Mouse (Mus musculus) spleen, postnatal 4 days (tissue): ENCODE results near the gene Ctcf.
A peak's percentile ranks its signal among the peaks of the same experiment; 100 is the strongest.

Experiments used
- DNase-seq, 2 experiments: peaks; one replicate each; pipeline ENCODE4 v3.0.0; 2022; ENCODE audit warnings: low spot score in 2 of 2

Gene Ctcf

DNA sequence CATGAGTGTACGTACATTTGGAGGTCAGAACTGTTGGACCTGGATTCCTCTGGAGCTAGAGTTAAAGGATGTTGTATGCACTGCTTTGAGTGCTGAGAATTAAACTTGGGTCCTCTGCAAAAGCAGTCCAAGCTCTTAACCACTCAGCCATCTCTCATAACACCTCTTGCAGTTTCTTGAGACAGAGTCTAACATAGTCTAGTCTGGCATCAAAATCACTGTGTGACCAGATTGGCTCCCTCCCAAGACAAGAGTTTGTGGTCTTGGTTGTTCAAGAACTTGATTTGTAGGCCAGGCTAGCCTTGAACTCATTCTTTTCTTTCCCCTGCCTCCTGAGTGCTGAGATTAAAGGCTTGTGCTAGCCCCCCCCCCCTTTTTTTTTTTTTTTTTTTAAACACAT, 12.6 kb downstream of the Ctcf start:
- no peak for DNase-seq

DNA sequence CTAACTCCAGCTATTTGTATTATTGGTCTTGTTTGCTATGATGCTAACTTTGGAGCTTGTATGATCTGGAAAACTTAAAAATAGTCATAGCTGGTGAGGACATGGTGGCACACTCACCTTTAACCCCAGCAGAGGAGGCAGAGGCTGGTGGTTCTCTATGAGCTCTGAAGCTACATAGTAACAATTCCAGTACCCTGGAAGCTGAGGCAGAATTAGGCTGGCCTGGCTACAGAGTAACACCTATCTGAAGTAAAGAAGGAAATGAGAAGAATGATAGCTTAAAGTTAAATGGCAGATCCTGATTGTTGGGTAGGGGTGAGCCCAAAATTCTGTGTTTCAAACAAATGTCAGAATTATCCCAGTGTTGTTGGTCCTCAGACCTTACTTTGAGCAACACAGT, 21.3 kb downstream of the Ctcf start:
- DNase-seq: no peak

DNA sequence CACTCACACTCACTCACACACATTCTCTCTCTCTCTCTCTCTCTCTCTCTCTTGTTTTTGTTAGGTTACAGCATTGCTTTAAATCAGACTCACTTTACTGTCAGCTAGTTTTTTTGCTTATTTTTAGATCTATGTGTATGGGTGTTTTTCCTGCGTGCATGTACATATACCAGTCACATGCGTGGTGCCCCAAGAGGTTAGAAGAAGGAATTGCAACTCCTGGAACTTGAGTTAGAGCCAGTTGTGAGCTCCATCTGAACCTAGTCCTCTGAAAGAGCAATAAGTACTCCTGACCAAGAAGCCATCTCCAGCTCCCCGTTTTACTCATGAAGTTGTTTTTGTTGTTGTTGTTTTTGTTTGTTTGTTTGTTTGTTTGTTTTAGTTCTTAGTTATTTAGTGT, 24.8 kb downstream of the Ctcf start:
- no peak for DNase-seq

DNA sequence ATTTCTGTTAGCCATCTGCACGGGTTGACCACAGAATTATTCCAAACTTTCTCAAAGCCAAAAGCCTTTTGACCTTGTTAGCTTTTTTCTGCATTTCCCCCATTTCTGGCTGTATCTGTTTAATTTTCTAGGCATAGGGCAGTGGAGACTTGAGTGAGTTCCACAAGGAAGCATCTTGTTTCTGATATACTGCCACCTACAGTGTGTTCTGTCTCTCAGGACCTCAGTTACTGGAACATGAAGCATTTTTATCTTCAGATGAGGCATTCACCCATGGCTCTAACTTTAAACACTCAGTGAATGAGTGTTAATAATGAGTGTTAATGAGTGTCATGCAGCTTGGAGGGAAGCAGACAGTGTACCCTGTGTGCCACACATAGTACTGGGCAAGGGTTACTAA, 41.5 kb downstream of the Ctcf start:
- no peak for DNase-seq

DNA sequence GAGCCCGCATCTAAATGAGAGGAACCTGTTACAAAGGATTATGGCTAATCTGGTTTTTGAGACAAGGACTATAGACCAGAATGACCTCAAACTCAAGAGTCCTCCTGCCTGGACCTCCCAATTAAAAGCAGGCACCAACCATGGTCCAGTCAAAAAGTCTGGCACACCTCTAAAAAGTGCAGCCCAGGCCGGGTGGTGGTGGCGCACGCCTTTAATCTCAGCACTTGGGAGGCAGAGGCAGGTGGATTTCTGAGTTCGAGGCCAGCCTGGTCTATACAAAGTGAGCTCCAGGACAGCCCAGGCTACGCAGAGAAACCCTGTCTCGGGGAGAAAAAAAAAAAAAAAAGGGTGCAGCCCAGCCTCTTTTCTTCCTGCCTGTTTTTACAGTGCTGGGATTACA, 49.0 kb downstream of the Ctcf start:
- DNase-seq: peak in 1 of 2 experiments; percentile 58

DNA sequence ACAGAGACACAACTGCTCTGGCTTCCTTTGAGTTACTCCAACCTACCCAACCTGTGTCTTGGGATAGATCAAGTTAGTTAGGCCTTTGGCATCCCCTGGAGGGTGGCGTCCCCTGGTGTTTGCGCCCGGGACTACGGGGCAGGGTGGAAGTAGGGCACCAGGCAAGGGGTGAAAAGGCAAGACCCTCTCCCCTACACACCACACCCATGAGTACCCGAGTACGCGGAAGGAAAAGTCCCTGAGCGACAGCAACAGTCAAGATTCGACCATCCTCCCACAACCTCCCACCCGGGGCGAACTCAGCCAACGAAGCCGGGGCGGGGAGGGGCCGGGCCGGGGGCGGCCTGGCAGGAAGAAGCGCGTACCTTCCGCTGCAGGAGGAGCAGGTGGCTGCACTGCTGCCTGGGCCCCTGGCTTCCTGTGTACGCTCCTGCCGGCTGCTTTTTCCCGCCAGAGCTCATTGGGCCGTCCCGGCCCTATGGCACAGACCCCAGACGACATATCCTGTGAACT, 49.5 kb downstream of the Ctcf start, which contains the start of gene Carmil2:
Gene Carmil2, plus strand, starts transcription at position 479 of the 513 bp plus-strand sequence.
- peak; percentile 84 to 92 for DNase-seq

DNA sequence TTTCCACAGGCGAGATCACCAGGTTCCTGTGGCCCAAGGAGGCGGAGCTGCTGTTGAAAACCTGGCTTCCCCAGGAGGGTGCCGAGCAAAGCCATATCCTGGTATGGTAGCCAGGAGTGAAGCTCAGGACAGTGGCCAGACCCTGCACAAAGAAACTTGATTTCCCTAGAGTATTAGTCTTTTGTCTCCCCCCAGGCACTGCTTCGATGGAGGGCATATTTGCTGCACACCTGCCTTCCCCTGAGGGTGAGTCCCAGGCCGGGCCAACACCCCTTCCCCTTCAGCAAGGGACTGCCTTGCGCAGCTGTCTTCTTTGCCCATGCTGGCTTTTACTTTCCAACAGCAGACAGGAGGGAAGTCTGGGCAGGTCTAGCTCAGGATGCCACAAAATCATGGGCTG, 50.2 kb downstream of the Ctcf start:
- peak in 1 of 2 experiments; percentile 69 for DNase-seq

DNA sequence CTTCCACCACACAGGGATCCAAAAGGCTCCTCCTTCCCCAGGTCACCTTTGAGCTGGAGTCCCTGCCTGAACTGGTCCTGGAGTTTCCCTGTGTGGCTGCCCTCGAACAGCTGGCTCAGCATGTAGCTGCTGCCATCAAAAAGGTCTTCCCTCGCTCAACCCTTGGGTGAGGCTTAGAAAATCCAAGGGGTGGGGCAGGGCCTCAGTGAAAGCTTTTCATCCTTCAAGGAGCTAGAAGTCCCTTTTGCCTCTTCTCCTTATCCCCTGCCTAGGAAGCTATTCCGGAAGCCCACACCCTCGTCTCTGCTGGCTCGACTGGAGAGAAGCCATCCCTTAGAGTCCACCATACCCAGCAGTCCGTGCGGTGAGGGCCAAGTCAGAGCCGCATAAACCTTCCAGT, 51.1 kb downstream of the Ctcf start:
- peak in 1 of 2 experiments; percentile 60 for DNase-seq

DNA sequence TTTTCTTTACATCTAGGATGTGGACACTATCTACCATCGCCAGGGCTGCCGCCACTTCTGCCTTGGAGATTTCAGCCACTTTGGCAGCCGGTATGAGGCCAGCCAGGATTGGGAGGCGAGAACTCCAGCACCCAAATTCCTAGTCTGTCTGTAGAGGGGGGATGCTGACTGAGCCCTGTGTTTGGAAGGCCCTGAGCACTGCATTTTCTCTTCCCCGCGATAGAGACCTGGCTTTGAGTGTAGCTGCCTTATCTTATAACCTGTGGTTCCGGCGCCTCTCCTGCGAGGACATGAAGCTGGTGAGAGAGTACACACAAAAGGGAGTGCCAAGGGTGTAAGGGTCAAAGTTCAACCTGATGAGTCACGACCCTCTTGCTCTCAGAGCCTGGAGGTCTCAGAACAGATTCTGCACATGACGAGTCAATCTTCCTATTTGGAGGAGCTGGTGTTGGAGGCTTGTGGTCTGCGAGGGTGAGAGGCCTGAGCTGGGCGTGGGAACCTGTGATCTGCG, 51.9 kb downstream of the Ctcf start:
- peak in 1 of 2 experiments; percentile 61 for DNase-seq

DNA sequence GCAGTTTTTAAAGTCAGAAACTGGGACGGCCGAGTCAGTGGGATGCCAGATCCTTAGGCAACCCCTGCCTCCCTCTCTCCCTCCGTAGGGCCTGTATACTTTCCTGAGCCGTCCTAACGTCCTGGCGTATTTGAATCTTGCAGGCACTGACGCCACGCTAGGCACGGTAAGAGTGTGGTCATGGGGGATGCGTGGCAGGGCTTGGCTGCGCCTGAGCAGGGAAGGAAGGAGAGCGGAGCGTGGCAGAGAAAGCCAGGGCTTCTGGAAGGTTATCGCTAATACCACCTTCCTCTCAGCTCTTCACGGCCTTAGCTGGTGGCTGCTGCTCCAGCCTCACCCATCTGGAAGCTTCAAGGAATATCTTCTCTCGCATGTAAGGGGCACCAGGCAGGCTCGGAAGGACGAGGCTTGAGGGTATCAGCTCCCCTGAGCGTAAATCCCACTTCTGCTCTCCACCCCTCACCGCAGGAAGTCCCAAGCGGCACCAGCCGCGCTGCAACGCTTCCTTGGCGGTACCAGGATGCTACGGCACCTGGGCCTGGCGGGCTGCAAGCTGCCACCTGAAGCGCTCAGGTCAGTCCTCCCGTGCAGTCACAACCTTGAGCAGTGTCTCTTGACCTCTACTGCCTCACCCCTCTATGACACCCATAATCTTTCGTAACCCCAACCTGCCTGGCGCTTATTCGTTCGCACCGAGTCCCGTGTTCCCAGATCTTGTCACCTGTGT, 53.1 kb downstream of the Ctcf start:
- peak in 1 of 2 experiments; percentile 59 for DNase-seq

DNA sequence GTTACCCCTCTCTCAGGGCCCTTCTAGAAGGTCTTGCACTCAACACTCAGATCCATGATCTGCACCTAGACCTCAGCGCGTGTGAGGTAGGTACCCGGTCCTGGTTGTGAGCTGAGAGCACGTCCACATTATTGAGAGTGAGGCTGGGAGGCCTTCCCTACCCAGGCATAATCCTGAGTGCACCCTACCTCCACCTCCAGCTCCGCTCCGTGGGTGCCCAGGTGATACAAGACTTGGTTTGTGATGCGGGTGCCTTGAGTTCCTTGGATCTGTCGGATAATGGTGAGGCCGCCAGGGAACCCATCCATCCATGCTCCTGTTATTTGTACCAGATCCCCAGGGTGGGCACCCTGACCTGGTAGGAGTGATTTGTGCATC, 53.6 kb downstream of the Ctcf start:
- peak in 1 of 2 experiments; percentile 59 for DNase-seq

DNA sequence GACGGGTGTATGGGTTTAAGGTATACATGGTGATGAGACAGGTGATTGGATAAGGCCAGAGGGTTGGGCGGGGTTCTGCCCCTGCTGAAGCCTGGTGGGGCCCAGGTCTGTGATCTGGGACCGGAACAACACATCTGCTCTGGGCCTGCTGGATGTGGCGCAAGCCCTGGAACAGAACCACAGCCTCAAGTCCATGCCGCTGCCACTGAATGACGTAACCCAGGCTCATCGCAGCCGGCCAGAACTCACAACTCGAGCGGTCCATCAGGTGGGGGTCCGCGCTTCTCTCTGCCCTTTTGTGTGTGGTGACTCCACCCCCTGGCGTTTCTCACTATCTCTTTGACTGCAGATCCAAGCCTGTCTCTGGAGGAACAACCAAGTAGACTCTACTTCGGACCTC, 54.6 kb downstream of the Ctcf start:
- peak in 1 of 2 experiments; percentile 59 for DNase-seq

DNA sequence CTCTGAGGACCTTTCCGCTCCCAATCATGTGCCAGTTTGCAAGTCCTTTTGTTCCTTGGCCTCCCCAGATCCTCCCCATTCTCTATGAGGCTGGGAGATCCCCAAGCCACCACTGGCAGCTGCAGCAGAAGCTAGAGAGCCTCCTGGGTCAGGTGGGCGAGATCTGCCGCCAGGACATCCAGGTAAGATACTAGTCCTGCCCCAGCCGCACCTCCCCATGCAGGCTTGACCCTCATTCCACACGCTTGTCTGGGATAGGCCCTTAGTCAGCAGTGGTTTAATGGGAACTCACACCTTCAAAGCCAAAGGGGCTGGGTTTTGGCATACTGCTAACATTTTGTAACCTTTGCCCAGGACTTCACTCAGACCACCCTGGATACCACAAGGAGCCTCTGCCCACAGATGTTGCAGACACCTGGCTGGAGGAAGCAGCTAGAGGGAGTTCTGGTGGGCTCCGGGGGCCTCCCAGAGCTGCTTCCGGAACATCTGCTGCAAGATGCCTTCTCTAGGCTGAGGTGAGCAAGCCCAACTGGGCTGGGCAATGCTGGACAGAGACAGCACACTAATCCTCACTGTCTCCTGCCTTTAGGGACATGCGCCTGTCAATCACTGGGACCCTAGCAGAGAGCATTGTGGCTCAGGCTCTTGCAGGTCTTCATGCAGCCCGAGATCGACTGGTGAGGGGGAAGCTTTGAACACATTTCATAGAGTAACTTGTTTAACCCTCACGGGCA, 56.2 kb downstream of the Ctcf start:
- DNase-seq: peak in 1 of 2 experiments; percentile 61

DNA sequence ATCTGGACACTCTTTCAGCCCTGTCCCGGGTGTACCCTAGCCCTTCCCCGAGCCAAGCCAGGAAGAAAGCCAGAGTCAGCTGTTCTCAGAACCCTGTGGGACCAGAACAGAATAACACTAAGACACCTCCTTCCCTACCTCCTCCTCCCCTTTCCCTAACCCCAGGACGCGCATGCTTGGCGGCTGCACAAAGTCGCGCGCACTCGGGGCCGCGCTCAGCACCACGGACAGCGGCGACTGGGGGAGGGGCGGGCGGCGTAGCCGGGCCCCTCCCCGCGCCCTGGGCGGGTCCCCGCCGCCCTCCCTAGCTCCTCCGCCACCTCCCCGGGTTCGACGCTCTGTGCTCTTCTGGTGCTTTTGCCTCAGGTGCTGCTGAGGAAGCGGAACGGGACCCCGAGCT, 57.3 kb downstream of the Ctcf start:
- DNase-seq: peak in 1 of 2 experiments; percentile 78

DNA sequence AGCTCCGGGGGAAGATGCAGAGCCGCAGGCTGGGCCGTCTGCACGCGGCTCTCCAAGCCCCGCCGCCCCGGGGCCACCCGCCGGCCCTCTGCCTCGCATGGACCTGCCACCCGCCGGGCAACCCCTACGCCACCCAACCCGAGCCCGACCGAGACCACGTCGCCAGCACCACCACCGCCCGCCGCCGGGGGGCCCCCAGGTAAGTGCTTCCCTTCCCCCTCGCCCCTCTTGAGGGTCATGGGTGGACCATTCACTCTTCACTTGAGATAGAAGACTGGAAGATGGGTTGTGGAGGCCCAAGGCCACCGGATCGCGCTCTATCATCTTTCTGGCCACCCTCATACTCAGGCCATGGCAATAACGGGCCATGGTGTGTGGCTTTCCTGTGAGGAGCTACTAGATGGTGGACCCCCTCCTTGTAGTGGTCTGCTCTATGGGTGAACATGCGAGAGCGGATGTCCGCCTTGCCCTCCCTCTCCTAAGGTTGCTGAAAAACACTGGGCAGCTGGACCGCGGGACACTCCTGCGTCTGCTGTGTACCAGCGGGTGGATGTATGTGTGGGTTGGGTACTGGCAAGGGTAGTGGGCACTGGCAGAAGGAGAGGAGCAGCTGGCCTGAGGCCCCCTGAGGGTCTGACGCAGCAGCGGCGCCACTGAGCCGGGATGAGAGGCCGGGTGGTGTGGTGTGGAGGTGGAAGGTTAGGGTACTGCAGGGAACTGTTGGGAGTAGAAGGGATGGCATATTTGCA, 57.9 kb downstream of the Ctcf start:
- peak in 1 of 2 experiments; percentile 67 for DNase-seq

DNA sequence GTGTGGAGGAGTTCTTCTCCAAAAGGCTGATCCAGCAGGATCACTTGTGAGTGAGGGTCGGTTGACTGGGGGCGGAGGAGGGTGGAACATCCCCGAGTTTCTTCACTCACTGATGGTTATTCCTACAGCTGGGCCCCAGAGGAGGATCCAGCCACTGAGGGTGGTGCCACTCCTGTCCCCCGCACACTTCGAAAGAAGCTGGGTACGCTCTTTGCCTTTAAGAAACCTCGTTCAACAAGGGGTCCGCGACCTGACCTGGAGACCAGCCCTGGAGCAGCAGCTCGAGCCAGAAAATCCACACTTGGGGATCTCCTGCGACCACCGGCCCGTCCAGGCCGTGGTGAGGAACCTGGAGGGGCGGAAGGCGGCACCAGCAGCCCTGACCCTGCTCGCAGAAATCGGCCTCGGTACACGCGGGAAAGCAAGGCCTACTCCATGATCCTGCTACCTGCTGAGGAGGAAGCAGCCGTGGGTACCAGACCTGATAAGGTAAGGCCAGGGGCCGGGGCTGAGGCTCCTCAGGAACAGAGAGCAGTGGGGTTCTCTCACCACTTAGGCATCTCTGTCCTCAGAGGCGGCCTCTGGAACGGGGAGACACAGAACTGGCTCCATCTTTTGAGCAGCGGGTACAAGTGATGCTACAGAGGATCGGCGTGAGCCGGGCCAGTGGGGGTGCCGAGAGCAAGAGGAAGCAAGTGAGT, 58.9 kb downstream of the Ctcf start:
- DNase-seq: peak in 1 of 2 experiments; percentile 63

DNA sequence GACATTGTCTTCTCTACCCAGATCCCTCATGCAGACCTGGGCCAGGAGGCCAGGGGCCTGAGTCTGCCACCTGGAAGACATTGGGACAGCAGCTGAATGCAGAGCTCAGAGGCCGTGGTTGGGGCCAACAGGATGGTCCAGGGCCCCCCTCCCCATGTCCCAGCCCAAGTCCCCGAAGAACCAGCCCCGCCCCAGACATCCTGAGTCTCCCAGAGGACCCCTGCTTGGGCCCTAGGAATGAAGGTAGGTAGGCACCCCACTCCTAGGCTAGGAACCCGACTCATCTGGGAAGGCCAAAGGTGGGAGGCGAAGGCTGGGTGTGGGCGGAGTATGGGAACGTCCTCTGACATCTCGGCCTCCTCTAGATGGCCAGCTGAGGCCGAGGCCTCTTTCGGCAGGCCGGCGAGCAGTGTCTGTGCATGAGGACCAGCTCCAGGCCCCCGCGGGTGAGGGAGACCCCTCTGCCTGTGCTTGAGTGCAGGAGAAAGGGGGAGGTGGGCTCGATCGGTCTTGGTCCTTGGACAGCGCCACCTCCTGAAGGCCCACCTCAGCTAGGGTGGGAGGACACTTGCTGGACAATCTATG, 60.9 kb downstream of the Ctcf start:
- DNase-seq: peak in 1 of 2 experiments; percentile 63

DNA sequence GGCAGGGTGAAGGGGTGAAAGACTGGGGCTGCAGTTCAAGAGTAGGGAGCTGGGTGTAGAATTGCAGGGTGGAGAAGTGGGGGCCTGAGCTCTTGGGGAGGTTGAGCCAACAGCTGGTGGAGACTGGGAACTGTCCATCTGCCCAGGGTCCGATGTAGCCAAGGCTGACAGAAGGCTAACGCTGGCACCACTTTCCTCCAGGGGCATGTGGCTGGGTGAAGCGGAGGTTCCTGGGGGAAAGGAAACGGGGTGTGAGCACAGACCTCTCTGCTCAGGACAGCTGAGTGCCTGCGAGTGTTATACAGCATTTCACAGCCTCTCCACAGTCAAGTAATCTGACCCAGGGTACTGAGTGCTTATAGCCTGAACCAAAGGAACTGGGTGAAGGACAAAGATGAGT, 62.4 kb downstream of the Ctcf start:
- DNase-seq: no peak

DNA sequence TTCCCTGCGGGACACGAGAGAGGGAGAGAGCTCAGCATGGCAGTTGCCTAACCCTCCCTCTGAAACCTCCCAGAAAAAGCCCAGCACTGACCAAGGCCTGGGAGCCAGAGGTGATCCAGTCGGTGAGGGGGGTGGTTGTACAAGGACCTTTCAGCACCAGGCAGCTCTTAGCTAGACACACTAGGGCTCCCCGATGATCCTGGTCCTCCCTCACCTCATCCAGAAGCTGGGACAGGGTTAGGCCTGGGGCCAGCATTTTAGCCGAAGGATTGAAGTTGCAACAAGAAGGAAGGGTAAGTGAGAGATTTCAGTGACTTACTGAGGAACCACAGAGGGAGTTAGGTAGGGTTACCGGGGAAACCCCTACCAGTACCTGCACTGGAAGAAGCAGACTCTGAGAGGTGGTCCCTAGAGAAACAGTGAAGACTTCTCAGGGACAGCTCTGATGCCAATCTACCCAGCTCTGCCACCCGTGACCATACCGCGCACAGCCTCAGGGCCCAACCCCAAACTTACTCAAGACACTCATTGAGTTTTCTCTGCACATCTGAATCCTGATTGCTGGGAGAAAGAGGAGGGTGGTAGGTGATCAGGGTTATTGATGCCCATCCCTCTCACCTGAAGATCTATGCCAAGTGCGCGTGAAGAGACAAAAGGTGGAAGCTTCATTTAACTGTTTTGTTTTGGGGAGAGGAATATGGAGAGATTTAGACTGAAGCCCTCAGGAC, 63.3 kb downstream of the Ctcf start:
- no peak for DNase-seq

DNA sequence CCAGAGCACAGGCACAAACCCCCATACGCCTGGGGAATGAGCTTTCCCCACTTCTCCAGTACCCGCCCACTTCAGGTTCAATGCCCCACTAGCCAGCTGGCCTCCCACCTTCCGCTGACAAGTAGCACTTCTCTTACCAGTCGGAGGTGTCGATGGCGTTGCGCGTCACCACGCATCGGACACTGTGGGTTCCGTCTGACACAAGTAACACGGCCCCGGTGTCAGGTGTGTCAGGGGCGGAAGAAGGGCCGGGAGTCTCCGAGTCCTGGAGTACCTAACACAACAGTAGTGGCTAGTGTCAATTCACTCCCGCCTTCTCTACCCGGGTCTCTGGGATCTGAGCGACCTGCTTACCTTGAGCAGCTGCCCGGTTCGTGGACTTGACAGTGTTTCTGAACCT, 64.2 kb downstream of the Ctcf start:
- peak; percentile 67 to 86 for DNase-seq
